Mouse (Mus musculus) embryonic facial prominence, embryonic 15.5 days (tissue): ENCODE measurements around the gene Acsl5. TPM values are rescaled to one million over a fixed set of nuclear protein-coding genes. Genes with fewer than 3 reads are reported as not detected.

Experiments
- polyA plus RNA-seq: library from polyadenylated mRNA; unstranded; fragments of >200 nt; fragmentation: Nextera tagmentation; extraction: Ambion mirVana; gene quantifications from 2 replicates; pipeline ENCODE4 v1.2.1, GENCODE M21; 2015

Gene Acsl5
- polyA plus RNA-seq, 1 experiment from 2014 or later: 45.0 TPM

Other genes with a start within 250 kb of the Acsl5 start
- gene Gpam, start 124.7 kb upstream of the Acsl5 start, polyA plus RNA-seq: 12.7 and 13.7 TPM in 2 replicates
- 0.36 TPM in 1 of 2 replicates, not detected in the other for gene Tectb, start 71.2 kb upstream of the Acsl5 start, polyA plus RNA-seq
- 0.11 and 0.21 TPM in 2 replicates for gene Gucy2g, start 10.7 kb upstream of the Acsl5 start, polyA plus RNA-seq
- gene Zdhhc6, start 64.1 kb downstream of the Acsl5 start, polyA plus RNA-seq: 78.7 and 80.1 TPM in 2 replicates
- gene Vti1a, start 64.4 kb downstream of the Acsl5 start, polyA plus RNA-seq: 25.3 and 25.6 TPM in 2 replicates